Mouse (Mus musculus) small intestine, adult 2 months (tissue): ENCODE measurements at regions not wholly inside any gene's neighbourhood (a gene's known extent, or its start where the extent isn't known, plus 50 kb on each side); places are given as distances from the start of the nearest gene placed in this dataset.

Experiments
- CTCF ChIP-seq: fragments of 200-500 bp; IDR thresholded peaks from 2 replicates; pipeline ENCODE4 v1.5.1; 2012; ENCODE audit warnings: low read depth, mild to moderate bottlenecking, control low read depth, inconsistent platforms, low read length, moderate library complexity, mixed read lengths; ENCODE audit not compliant: insufficient replicate concordance, insufficient read length; ENCODE audit errors: extremely low read depth
- POLR2A ChIP-seq: fragments of 200-500 bp; IDR thresholded peaks from 2 replicates; pipeline ENCODE4 v1.6.1; 2012; ENCODE audit warnings: low read depth, mild to moderate bottlenecking, control low read depth, inconsistent platforms, low read length, moderate library complexity

GRCm38 (mm10) chr5:149871521-149871920 is 147.0 kb upstream of the Rxfp2 start:
- TF ChIP-seq POLR2A = no peak
- no peak for TF ChIP-seq CTCF
